Mouse (Mus musculus) layer of hippocampus, adult 9-10 months (tissue): Measurements from ENCODE around the gene Lrrc66.

Experiments used
- DNase-seq: peaks from one replicate; pipeline ENCODE4 v3.0.0; 2022; ENCODE audit warnings: low spot score

The Lrrc66 gene

GRCm38 (mm10) chr5:73556733-73557425 lies 75.4 kb downstream of the Lrrc66 start:
- no peak for DNase-seq
